Mouse (Mus musculus) cortical plate, adult 2 months (tissue): ENCODE measurements at regions not wholly inside any gene's neighbourhood (a gene's known extent, or its start where the extent isn't known, plus 50 kb on each side); places are given as distances from the start of the nearest gene placed in this dataset.

Experiments used
- CTCF ChIP-seq: fragments of 200-500 bp; IDR thresholded peaks from 2 replicates; pipeline ENCODE4 v1.5.1; 2011; ENCODE audit warnings: mild to moderate bottlenecking, control low read depth, low read length; ENCODE audit not compliant: insufficient read depth; ENCODE audit errors: extremely low read depth
- POLR2A ChIP-seq: fragments of 200-500 bp; IDR thresholded peaks from 2 replicates; pipeline ENCODE4 v1.6.1; 2011; ENCODE audit warnings: mild to moderate bottlenecking, low read length, control low read depth; ENCODE audit not compliant: insufficient read depth; ENCODE audit errors: extremely low read depth

GRCm38 (mm10) chr4:131392478-131392877, 445.6 kb downstream of the Ptpru start:
- TF ChIP-seq POLR2A = no peak
- no peak for TF ChIP-seq CTCF
